In the genomic region with DNA sequence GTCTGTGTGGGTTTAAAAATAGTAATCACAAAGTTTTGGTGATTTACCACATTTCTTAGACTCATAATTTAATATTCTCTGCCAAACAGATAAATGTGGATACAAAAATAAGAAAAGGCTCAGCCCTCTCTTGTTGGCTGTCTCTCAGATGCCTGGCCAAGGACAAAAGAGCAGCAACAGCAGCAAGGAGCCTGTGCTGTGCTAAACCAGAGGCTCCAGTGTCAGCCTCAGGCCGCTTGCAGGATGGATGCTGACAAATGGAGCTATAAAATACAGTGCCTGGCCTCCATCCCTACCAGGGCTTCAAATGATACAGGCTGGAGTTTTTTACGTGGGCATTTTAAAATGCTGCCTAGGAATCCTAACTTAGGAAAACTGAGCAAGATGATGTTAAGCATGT, we compare ENCODE assay signal across 10 mouse cellular contexts.
A peak's percentile ranks its signal among the peaks of the same experiment; 100 is the strongest.
DNase-seq lines count a peak whose midpoint lies in the region; TF ChIP-seq lines count a peak whose summit lies in the region.
"Had no signal": no experiment of that assay in that cellular context is flagged by ENCODE, and none has a peak within 500 bp of the region (broad histone marks: within the 10 kb centered on the region; RNA-seq: fewer than 3 reads in every experiment).

No protein-coding gene starts in this region.

- no peak for TF ChIP-seq CTCF in brain, embryonic 14.5 days (IDR thresholded peaks at IDR 0.05; ENCODE audit: borderline replicate concordance, extremely low read depth, insufficient read depth, insufficient read length)

- TF ChIP-seq POLR2A in brain, embryonic 14.5 days (IDR thresholded peaks at IDR 0.05; ENCODE audit: borderline replicate concordance, extremely low read depth, insufficient read depth, insufficient read length, poor library complexity, severe bottlenecking) = no peak

- DNase-seq in heart, postnatal 10 days = peak; percentile 46 to 48
- DNase-seq in heart, postnatal 4 days = no peak
- DNase-seq in lung, postnatal 10 days = peak; percentile 13
- no peak for DNase-seq in lung, adult 18-20 months
- DNase-seq in brain, embryonic 14.5 days (ENCODE audit: low read depth) = peak; percentile 23
- DNase-seq in mesoderm, embryonic 11.5 days (ENCODE audit: low read depth, low spot score) = peak; percentile 12
- no peak for DNase-seq in cerebellum, postnatal 25 days
- DNase-seq: cerebellum, postnatal 14 days; right cerebral cortex, postnatal 4 days; thymus, postnatal 25 days had no signal

- intact Hi-C loops in heart, postnatal 10 days (cut with DNase I) = no loop called here

Comparison
In these comparisons a context has a peak if more than half of its experiments do, and no peak if none do; other contexts are left out.
1. DNase-seq: peak in heart, postnatal 10 days (2 of 2), lung, postnatal 10 days (single experiment), brain, embryonic 14.5 days (single experiment) and mesoderm, embryonic 11.5 days (single experiment); none in heart, postnatal 4 days (single experiment), lung, adult 18-20 months (0 of 2) and cerebellum, postnatal 25 days (0 of 2).